Mouse (Mus musculus): ENCODE measurements around the gene Btnl4. TPM values are rescaled to one million over a fixed set of nuclear protein-coding genes. Genes with fewer than 3 reads are reported as not detected.

Gene Btnl4
- polyA plus RNA-seq, 1 experiment from 2014 or later, result not detected

GRCm38 (mm10) chr17:34457668-34458067 is 19.4 kb downstream of the Btnl4 start:
- no peak for ATAC-seq (replicated peaks; ENCODE audit: insufficient number of reproducible peaks, low FRiP score, low TSS enrichment)
- no peaks in the 10 kb centered on the region for H3K27me3 ChIP-seq (ENCODE audit: control insufficient read depth, insufficient read depth, low read length)
- H3K9ac ChIP-seq (ENCODE audit: low read depth, low read length), result no peak overlapping the region
- H3K4me1 ChIP-seq (ENCODE audit: control insufficient read depth, insufficient read depth, low read length), result no peaks in the 10 kb centered on the region
- WGBS (ENCODE audit: insufficient replicate concordance), result 68% methylated on average over 4 of the region's 4 CpGs
- H3K9me3 ChIP-seq (replicated peaks; ENCODE audit: control insufficient read depth, low read length), result no peaks in the 10 kb centered on the region
- H3K4me3 ChIP-seq (ENCODE audit: low read depth, low read length), result no peak overlapping the region
- H3K27ac ChIP-seq (ENCODE audit: low read depth, low read length), result no peak overlapping the region
- H3K4me2 ChIP-seq, result no peak overlapping the region
- H3K36me3 ChIP-seq (ENCODE audit: control insufficient read depth, insufficient read depth, low read length), result no peaks in the 10 kb centered on the region

DNA sequence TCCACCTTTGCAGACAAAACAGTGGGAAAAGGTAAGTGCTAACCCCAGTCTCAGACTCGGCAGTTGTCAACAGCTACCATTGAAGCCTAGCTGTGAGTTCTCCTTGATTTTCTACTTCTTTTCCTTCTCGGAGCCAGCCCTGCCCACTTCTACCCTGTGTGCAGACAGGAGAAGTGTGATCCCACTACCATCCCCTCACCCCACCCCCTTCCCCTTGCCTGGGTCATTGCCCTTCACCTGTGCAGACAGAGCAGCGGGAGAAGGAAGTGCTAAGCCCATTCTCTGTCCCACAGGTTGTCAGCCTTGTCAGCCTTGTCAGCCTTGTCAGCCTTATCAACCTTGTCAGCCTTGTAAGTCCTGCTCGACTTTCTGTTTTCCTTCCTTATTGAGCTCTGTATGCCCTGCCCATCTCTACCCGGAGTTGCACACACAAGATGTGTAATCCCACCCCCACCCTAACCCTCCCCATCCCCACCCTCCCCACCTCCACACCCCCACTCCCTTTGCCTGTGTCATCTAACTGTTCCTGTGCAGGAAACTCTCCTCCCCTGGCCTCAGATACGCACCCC is 28.6 kb downstream of the Btnl4 start:
- 26% methylated on average over 6 of the region's 6 CpGs for WGBS (ENCODE audit: insufficient replicate concordance)
- H3K9ac ChIP-seq (ENCODE audit: low read depth, low read length), result no peak overlapping the region
- no peak overlapping the region; the same call in 1 of the 2 replicates for H3K4me2 ChIP-seq
- no peak overlapping the region for H3K27ac ChIP-seq (ENCODE audit: low read depth, low read length)
- H3K4me1 ChIP-seq (ENCODE audit: control insufficient read depth, insufficient read depth, low read length), result 0 out of 2 replicates have a peak, but pooled peaks cover 3% of the 10 kb centered on the region
- no peaks in the 10 kb centered on the region for H3K9me3 ChIP-seq (replicated peaks; ENCODE audit: control insufficient read depth, low read length)
- no peaks in the 10 kb centered on the region for H3K36me3 ChIP-seq (ENCODE audit: control insufficient read depth, insufficient read depth, low read length)
- H3K4me3 ChIP-seq (ENCODE audit: low read depth, low read length), result no peak overlapping the region
- ATAC-seq (replicated peaks; ENCODE audit: insufficient number of reproducible peaks, low FRiP score, low TSS enrichment), result no peak
- H3K27me3 ChIP-seq (ENCODE audit: control insufficient read depth, insufficient read depth, low read length), result no peaks in the 10 kb centered on the region

GRCm38 (mm10) chr17:34441990-34442389 is 35.1 kb downstream of the Btnl4 start:
- no peak overlapping the region for H3K4me2 ChIP-seq
- WGBS (ENCODE audit: insufficient replicate concordance), result 81% methylated on average over 7 of the region's 7 CpGs
- no peaks in the 10 kb centered on the region for H3K4me1 ChIP-seq (ENCODE audit: control insufficient read depth, insufficient read depth, low read length)
- ATAC-seq (replicated peaks; ENCODE audit: insufficient number of reproducible peaks, low FRiP score, low TSS enrichment), result no peak
- no peaks in the 10 kb centered on the region for H3K27me3 ChIP-seq (ENCODE audit: control insufficient read depth, insufficient read depth, low read length)
- no peak overlapping the region for H3K9ac ChIP-seq (ENCODE audit: low read depth, low read length)
- H3K27ac ChIP-seq (ENCODE audit: low read depth, low read length), result no peak overlapping the region
- H3K36me3 ChIP-seq (ENCODE audit: control insufficient read depth, insufficient read depth, low read length), result no peaks in the 10 kb centered on the region
- H3K9me3 ChIP-seq (replicated peaks; ENCODE audit: control insufficient read depth, low read length), result no peaks in the 10 kb centered on the region
- H3K4me3 ChIP-seq (ENCODE audit: low read depth, low read length), result no peak overlapping the region

GRCm38 (mm10) chr17:34439795-34440194 is 37.3 kb downstream of the Btnl4 start:
- ATAC-seq (replicated peaks; ENCODE audit: insufficient number of reproducible peaks, low FRiP score, low TSS enrichment), result no peak
- Histone ChIP-seq H3K4me1 (ENCODE audit: control insufficient read depth, insufficient read depth, low read length) (no peaks in the 10 kb centered on the region), H3K4me3 (ENCODE audit: low read depth, low read length) (no peak overlapping the region), H3K27ac (ENCODE audit: low read depth, low read length) (no peak overlapping the region), H3K9me3 (replicated peaks; ENCODE audit: control insufficient read depth, low read length) (no peaks in the 10 kb centered on the region), H3K36me3 (ENCODE audit: control insufficient read depth, insufficient read depth, low read length) (no peaks in the 10 kb centered on the region), H3K9ac (ENCODE audit: low read depth, low read length) (no peak overlapping the region), H3K27me3 (ENCODE audit: control insufficient read depth, insufficient read depth, low read length) (no peaks in the 10 kb centered on the region), H3K4me2 (no peak overlapping the region)
- WGBS (ENCODE audit: insufficient replicate concordance), result 41% methylated on average over 3 of the region's 3 CpGs

DNA sequence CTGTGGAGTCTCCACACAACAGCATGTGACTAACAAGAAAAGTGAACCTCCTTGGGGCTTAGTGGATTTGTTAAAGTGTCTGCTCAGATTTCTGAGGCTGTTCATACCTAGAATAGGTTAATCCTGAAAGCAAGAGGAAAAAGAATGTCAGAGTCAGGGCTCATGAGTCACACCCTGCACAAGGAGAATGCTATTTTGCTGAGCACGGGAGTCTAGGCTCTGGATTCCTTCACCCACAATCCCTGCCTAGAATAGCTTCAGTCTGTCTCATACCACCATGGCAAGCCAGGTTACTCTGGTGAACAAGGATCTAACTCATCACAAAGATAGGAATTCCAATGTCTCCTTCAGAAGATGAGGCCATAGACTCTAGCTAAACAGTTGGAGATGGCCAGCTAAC is 38.5 kb downstream of the Btnl4 start:
- Histone ChIP-seq H3K27ac (ENCODE audit: low read depth, low read length) (no peak overlapping the region), H3K4me2 (no peak overlapping the region), H3K9ac (ENCODE audit: low read depth, low read length) (no peak overlapping the region), H3K27me3 (ENCODE audit: control insufficient read depth, insufficient read depth, low read length) (no peaks in the 10 kb centered on the region), H3K36me3 (ENCODE audit: control insufficient read depth, insufficient read depth, low read length) (no peaks in the 10 kb centered on the region), H3K4me1 (ENCODE audit: control insufficient read depth, insufficient read depth, low read length) (no peaks in the 10 kb centered on the region), H3K4me3 (ENCODE audit: low read depth, low read length) (no peak overlapping the region), H3K9me3 (replicated peaks; ENCODE audit: control insufficient read depth, low read length) (no peaks in the 10 kb centered on the region)
- ATAC-seq (replicated peaks; ENCODE audit: insufficient number of reproducible peaks, low FRiP score, low TSS enrichment), result no peak
- WGBS (ENCODE audit: insufficient replicate concordance), result 35% methylated on average over 1 of the region's 1 CpGs

- Histone ChIP-seq H3K27ac (ENCODE audit: low read depth, low read length) (no peak overlapping the region), H3K9ac (ENCODE audit: low read depth, low read length) (no peak overlapping the region), H3K9me3 (replicated peaks; ENCODE audit: control insufficient read depth, low read length) (no peaks in the 10 kb centered on the region), H3K36me3 (ENCODE audit: control insufficient read depth, insufficient read depth, low read length) (no peaks in the 10 kb centered on the region), H3K27me3 (ENCODE audit: control insufficient read depth, insufficient read depth, low read length) (no peaks in the 10 kb centered on the region), H3K4me1 (ENCODE audit: control insufficient read depth, insufficient read depth, low read length) (no peaks in the 10 kb centered on the region), H3K4me3 (ENCODE audit: low read depth, low read length) (no peak overlapping the region), H3K4me2 (no peak overlapping the region)
- ATAC-seq (replicated peaks; ENCODE audit: insufficient number of reproducible peaks, low FRiP score, low TSS enrichment), result no peak
- 58% methylated on average over 7 of the region's 7 CpGs for whole genome bisulfite sequencing (ENCODE audit: insufficient replicate concordance)
These were observed 39.5 kb downstream of the Btnl4 start for GRCm38 (mm10) chr17:34437606-34438005.

GRCm38 (mm10) chr17:34437120-34437519 is 40.0 kb downstream of the Btnl4 start:
- ATAC-seq (replicated peaks; ENCODE audit: insufficient number of reproducible peaks, low FRiP score, low TSS enrichment), result no peak
- no peak overlapping the region for H3K27ac ChIP-seq (ENCODE audit: low read depth, low read length)
- no peaks in the 10 kb centered on the region for H3K27me3 ChIP-seq (ENCODE audit: control insufficient read depth, insufficient read depth, low read length)
- H3K36me3 ChIP-seq (ENCODE audit: control insufficient read depth, insufficient read depth, low read length), result no peaks in the 10 kb centered on the region
- no peaks in the 10 kb centered on the region for H3K9me3 ChIP-seq (replicated peaks; ENCODE audit: control insufficient read depth, low read length)
- no peak overlapping the region for H3K4me2 ChIP-seq
- 56% methylated on average over 4 of the region's 4 CpGs for WGBS (ENCODE audit: insufficient replicate concordance)
- no peaks in the 10 kb centered on the region for H3K4me1 ChIP-seq (ENCODE audit: control insufficient read depth, insufficient read depth, low read length)
- H3K4me3 ChIP-seq (ENCODE audit: low read depth, low read length), result no peak overlapping the region
- H3K9ac ChIP-seq (ENCODE audit: low read depth, low read length), result no peak overlapping the region

- H3K27ac ChIP-seq (ENCODE audit: low read depth, low read length), result no peak overlapping the region
- H3K36me3 ChIP-seq (ENCODE audit: control insufficient read depth, insufficient read depth, low read length), result no peaks in the 10 kb centered on the region
- no peak overlapping the region for H3K4me3 ChIP-seq (ENCODE audit: low read depth, low read length)
- no peaks in the 10 kb centered on the region for H3K9me3 ChIP-seq (replicated peaks; ENCODE audit: control insufficient read depth, low read length)
- H3K9ac ChIP-seq (ENCODE audit: low read depth, low read length), result no peak overlapping the region
- H3K27me3 ChIP-seq (ENCODE audit: control insufficient read depth, insufficient read depth, low read length), result no peaks in the 10 kb centered on the region
- H3K4me2 ChIP-seq, result no peak overlapping the region
- no peak for ATAC-seq (replicated peaks; ENCODE audit: insufficient number of reproducible peaks, low FRiP score, low TSS enrichment)
- H3K4me1 ChIP-seq (ENCODE audit: control insufficient read depth, insufficient read depth, low read length), result no peaks in the 10 kb centered on the region
These were observed 49.5 kb downstream of the Btnl4 start for GRCm38 (mm10) chr17:34427597-34427996.

GRCm38 (mm10) chr17:34420014-34420413 is 57.1 kb downstream of the Btnl4 start:
- Histone ChIP-seq H3K36me3 (ENCODE audit: control insufficient read depth, insufficient read depth, low read length) (no peaks in the 10 kb centered on the region), H3K4me2 (no peak overlapping the region), H3K4me3 (ENCODE audit: low read depth, low read length) (no peak overlapping the region), H3K27ac (ENCODE audit: low read depth, low read length) (no peak overlapping the region), H3K9ac (ENCODE audit: low read depth, low read length) (no peak overlapping the region), H3K9me3 (replicated peaks; ENCODE audit: control insufficient read depth, low read length) (no peaks in the 10 kb centered on the region), H3K4me1 (ENCODE audit: control insufficient read depth, insufficient read depth, low read length) (no peaks in the 10 kb centered on the region), H3K27me3 (ENCODE audit: control insufficient read depth, insufficient read depth, low read length) (no peaks in the 10 kb centered on the region)
- WGBS (ENCODE audit: insufficient replicate concordance), result 56% methylated on average over 7 of the region's 7 CpGs
- ATAC-seq (replicated peaks; ENCODE audit: insufficient number of reproducible peaks, low FRiP score, low TSS enrichment), result no peak
